Mouse (Mus musculus): ENCODE data around the gene Plcb4.
"Not testable (repeated sequence)": the region's sequence is repeated elsewhere in the genome, so short reads cannot be mapped to it uniquely, and the experiment has no call there.

The Plcb4 gene

DNA sequence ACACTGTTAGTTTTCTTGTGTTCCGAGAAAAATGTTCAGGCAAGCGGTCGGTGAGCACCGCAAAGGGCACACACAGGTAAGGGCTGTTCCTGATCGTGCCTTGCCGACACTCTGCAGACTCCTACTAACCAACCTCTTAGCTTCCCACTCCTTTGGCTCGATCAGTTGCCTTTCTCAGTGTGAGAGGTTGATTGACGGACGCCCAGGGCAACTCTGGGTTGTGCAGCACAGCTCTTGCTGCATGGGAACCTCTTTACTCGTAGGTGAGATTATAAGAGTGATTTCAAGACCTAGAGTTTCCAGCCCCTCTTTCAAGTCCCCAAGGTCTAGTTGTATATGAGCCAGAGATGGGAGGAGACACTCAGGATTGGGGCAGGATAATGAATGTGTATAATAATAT lies 230.0 kb downstream of the Plcb4 start:
- no peak for DNase-seq (ENCODE audit: low spot score in 2 of 2)

DNA sequence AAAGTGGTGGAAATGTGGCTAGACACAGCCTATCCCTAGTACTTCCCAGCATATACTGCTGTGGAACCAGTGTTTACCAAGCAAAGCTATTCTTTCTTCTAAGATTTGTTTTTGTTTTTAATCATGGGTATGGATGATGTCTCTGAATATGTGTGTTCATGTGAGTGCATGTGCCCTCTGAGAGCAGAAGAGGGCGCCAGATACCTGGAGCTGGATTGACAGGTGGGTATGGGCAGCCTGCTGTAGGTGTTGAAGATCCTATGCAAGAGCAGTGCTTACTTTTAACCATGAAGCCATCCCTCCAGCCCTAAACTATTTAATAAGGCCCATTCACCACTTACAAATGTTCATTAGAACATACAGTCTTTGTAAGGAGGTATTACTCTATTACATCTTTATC lies 231.3 kb downstream of the Plcb4 start:
- DNase-seq (ENCODE audit: low spot score in 2 of 2): no peak

DNA sequence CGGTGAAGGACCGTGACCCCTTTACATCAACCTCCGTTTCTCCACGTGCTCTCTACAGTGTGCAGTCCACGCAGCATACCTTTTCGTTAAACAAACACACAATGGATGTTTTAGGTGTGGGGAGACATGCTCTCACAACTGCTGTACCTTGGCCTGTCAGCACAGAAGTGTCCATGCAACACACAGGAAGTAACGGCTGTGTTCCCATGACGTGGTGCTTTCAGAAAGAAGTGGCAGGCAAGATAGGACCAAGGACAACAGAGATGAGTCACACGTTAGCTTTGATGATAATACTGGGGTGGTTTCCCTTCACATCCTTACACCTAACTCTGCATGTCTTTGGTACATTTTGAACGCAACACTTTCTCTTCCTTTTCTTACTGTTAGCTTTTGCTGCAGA lies 232.3 kb downstream of the Plcb4 start:
- DNase-seq (ENCODE audit: low spot score in 2 of 2): no peak

DNA sequence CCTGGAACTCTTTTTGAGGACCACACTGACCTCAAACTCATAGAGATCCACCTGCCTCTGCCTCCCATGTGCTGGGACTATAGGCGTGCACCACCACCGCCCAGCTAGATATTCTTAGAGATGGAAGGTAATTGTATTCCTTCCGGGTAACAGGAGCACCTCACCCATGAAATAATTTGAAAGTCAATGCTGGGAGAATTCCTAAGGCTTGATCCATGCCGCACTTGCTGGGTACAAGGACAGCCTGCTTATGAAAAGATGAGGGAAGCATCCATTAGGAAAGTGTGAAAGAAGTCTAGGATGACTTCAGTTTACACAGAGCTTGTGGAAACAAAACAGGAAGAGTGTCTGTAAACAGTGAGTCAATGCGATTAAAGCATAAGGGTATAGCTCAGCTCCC lies 232.9 kb downstream of the Plcb4 start:
- no peak for DNase-seq (ENCODE audit: low spot score in 2 of 2)

DNA sequence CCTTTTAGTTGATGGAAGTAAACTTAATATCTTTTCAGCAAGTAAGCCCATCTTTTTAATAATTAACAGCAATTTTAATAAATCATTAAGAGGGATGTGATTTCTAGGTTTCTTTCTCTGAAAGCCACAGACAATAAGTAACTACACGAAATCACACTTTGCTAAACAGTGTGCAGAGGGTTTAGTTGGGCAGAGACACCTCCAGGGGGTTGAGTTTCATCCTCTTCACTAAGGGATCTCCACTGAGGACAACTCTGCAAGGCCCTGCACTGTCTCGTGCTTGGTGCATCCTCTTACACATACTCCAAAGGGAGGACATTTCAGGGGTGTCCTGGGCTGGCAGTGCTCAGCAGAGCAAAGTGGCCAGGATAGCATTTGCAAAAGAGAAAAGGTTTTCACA lies 235.8 kb downstream of the Plcb4 start:
- no peak for DNase-seq (ENCODE audit: low spot score in 2 of 2)

DNA sequence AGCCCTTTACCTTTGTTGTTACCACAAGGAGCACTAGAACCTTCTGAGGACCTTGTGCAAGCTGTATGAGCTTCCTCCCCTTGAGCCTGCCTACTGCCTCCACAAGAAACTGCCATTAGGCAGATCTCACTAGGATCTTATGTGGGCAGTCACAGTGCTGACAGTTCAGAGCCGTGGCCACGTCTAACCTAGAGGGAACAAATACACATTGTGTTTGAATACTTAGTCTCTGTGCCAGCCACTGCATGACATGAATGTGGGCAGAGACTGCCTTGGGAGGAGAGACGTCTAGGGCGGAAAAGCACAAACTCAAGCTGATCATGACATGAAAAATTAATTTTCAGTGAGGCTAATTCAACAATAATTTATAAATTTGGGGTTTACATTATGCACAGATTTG lies 239.2 kb downstream of the Plcb4 start:
- DNase-seq (ENCODE audit: low spot score in 2 of 2): no peak

DNA sequence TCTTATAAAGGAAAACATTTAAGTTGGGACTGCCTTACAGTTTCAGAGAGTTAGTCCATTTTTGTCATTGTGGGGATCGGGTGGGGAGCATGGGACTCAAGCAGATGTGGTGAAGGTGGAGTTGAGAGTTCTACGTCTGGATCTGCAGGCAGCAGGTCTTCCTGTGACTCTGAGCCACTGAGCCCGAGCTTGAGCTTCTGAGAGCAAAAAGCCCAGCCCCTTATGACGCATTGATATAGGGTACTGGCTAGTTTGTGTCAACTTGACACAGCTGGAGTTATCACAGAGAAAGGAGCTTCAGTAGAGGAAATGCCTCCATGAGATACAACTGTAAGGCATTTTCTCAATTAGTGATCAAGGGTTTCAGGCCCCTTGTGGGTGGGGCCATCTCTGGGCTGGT lies 241.1 kb downstream of the Plcb4 start:
- DNase-seq (ENCODE audit: low spot score in 2 of 2): not testable (repeated sequence)

DNA sequence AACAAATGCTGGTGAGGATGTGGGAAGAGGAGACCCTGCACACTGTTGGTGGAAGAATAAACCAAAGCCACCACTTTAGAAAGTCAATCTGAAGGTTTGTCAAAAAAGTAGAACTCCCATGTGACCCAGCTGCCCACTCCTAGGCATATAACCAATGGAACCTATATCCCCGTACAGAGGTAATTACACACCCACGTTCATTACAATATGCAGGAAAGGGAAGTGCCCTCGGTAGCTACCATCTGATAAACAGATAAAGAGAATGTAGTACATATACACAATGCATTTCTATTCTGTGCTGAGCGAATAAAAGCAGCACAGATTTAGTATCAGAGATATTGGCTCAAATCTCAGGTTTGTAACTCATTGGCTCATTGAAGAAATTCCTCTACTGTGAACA lies 242.2 kb downstream of the Plcb4 start:
- no peak for DNase-seq (ENCODE audit: low spot score in 2 of 2)

DNA sequence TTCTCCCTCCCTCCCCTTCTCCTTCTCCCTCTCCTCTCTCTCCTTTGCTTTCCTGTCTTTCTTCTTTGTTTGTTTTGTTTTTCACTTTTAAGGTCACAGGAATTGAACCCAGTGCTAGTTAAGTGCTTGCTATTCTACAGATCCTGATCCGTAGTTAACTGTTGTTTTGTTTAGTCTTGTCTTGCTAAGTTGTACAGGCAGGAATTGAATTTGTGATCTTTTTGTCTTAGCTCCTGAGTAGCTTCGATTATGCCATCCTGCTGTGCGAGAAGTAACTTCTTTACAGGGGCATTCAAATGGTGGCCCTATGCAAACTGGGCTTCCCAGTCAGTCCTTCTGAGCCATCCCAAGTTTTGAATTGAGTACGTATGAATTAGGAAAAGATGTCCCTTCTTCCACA lies 245.5 kb downstream of the Plcb4 start:
- DNase-seq (ENCODE audit: low spot score in 2 of 2): no peak

DNA sequence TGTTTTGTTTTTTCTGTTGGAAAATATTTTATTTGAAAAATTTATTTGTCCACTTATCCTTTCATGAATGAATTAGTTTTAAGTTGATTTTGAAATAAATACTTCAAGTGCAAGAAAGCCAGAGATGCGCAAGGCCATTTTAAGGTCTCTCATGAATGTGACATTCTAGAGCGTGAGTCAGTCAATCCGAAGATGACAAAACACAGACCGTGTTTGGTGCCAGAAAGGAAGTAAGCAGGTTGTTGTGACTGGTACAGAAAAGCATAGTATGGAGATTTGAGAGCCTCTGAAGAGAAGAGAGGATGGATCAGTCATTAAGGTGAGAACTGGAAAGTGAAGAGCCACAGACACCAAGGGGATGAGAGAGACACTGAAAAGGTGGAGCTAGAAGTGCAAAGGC lies 246.0 kb downstream of the Plcb4 start:
- DNase-seq (ENCODE audit: low spot score in 2 of 2): no peak

DNA sequence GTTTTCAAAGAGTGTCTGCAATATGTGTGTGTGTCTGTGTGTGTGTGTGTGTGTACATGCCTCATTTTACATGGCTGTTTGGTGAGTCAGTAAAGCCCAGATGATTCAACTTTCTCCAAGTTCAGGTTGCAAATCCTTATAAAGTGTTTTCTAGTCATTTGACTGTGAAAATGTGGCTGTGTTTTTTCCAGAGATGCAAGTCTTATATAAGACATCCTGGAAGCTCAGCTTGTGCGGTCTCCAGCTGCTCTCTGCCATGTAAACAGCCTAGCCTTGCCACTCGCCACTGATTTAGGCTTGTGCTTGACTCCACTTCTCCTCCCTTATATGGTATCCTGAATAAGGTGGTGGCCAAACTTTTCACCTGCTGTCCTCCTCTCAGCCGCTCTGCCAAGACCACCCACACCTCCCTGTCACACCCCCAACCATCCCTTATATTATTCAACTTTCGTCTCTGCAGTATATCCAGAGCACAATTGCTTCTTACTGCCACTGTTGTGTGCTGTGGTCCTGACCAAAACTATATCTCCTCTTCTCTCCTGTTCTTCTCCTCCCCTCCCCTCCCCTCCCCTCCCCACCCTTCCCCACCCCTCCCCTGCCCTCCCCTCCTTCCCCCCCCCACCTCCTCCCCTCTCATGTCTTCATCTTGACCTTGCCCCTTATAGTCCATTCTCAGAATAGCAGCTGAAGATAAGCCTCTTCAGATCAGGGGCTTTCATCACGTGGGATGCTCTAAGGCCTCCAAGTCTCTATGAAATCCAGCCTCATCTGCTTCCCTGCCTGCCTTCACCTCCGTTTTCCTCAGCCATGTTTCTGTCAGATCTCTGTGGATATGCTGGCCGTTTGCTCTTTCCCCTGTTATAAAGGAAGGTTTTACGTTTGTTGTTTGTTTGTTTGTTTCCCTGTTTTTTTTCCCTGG lies 255.8 kb downstream of the Plcb4 start:
- peak in 1 of 2 experiments; percentile 16 for DNase-seq (ENCODE audit: low spot score in 2 of 2)

DNA sequence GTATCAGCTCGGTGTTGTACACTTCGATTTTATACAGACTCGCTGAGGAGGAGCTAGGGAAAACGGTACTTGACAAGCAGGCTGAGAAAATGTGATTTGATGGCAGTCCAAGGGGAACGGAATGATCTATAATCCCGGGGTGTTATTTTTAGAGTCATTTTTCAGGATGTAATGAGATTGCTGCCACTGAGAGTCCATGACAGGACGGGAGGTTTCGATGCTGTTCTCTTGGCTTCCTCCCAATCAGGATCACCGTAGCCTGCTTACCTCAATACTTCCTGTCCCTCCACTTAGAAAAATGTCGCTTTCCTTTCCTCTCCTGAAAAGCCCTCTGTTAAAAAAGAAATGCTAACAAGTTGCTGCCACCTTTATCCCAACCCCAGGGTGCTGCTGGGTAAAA lies 257.1 kb downstream of the Plcb4 start:
- DNase-seq (ENCODE audit: low spot score in 2 of 2): peak; percentile 30 to 49

DNA sequence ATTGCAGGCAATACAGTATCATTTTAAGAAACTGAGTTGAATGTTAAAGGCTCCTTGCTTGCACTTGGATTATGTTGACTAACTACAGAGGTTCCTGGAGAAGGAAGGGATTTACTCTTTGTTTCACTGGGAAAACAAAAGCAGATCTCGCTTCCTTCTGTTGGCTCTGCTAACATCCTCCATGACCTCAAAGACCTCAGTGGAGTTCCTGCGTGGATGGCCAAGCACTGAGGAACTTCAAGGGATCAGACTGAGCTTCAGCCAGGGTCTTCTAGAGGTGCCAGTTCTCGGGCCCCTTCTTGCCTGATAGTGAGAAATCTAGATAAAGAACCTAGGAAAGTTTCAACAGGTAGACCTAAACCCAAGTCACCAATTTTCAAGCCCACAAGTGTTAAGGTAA lies 258.2 kb downstream of the Plcb4 start:
- peak; percentile 15 to 41 for DNase-seq (ENCODE audit: low spot score in 2 of 2)

DNA sequence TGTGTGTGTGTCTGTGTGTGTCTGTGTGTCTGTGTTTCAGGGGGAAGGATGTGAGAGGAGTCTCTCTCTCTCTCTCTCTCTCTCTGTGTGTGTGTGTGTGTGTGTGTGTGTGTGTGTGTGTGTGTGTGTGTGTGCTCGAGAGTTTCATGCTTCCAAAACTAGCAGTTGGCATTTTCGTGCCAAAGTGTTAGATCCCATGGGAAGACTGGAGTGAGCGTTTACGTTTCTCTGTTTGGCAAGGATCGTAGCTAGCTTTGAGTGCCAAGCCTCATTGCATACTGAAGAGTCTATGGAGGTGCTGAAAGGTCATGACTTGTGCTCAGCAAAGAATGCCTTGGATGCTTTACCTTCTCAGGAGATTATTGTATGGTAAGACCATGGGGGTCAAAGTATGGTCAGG lies 259.3 kb downstream of the Plcb4 start:
- no peak for DNase-seq (ENCODE audit: low spot score in 2 of 2)

DNA sequence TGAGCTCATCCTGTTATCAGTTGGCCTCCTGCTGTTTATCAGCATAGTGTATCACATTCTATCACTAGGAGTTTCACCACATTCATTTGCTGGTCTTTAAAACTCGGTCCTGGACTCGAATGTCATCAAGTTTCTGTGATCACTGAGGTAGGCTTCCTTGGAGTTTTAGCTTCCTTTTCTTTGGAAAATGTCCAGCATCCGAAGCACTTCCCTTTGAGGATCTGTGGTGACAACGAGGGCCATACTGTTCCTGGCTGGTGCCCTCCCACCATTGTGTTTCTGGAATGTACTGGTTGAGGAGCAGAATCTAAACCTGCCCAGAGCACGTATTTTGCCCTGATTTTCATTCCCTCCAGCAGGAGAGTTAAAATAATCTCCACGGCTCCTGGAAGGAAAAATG lies 260.8 kb downstream of the Plcb4 start:
- DNase-seq (ENCODE audit: low spot score in 2 of 2): peak in 1 of 2 experiments; percentile 29

DNA sequence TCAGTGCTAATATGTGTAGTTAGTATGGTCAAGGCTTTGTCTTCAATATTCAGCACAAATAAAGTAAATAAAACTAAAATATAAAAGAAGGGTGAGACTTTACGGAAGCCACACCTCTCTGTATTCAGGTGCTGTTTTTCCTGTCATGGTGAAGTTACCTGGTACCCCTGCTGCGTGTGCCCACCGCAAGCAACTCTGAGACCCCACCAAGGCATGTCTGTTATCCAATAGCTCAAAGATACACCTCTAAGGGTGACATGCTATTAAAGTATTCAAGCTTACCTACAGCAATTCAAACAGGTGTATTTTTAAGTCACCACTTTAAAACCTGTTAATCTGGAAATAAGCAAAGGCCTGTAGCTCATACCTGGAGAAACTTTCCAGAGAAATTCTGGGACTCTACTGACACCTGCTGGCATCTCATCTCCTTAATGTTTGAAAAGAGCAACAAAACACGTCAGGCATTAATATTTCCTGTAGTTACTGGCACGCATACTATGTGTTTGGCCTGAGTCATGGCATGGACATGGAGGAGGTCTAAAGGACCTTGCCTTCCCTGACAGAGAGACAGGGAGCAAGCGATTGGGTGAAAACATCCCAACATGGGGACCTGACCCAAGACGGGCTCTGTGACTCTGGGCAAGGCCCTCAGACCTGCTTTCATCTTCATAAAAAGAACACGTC lies 268.0 kb downstream of the Plcb4 start:
- peak; percentile 58 to 79 for DNase-seq (ENCODE audit: low spot score in 2 of 2)

DNA sequence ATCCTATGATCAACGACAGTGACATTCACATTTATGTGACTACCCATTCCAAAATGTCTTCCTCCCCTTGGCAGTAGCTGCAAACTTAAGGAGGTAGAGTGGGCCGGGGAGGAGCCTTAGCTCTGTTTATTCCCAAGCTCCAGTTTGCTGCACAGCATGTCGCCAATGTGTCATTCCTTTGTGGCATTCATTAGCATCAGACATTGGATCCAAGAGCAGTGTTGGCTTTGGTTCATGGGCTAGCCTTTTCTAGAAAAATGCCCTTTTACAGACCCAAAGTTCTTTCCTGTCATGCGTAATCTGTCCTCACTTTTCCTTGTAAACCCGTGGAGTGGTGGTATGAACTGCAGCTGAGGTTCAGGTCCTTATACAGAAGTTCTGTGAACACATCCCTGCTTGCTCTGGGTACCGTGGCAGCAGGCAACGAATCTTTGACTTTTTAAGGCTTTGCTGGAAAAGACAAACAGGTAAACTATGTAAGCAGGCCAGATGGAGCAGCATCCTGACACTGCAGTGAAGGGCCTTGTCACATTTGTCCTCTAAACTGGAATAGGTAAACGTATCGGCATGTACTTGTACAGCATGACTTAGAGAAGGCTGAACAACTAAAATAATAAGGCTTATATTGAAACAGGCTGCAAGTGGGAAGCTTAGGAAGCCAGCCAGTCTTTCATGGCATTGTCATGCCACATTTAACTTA lies 270.4 kb downstream of the Plcb4 start:
- DNase-seq (ENCODE audit: low spot score in 2 of 2): no peak

DNA sequence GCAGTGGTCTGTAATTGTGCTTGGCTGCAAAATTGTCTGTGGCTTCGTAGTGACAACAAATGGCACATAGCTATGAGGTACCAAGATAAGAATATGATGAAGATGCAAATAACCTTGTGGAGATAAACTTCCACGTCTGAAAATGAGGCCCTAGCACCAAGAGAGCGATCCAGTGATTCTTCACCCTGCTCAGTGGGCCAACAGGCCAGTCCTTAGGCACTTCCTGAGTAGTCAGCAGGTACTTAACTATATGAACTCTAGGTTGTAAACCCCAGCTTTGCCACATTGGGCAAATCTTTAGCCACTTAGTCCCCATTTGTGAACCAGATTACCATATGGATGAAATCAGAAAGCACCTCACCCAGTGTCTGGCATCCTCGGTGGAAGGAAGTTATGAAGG lies 271.9 kb downstream of the Plcb4 start:
- no peak for DNase-seq (ENCODE audit: low spot score in 2 of 2)

DNA sequence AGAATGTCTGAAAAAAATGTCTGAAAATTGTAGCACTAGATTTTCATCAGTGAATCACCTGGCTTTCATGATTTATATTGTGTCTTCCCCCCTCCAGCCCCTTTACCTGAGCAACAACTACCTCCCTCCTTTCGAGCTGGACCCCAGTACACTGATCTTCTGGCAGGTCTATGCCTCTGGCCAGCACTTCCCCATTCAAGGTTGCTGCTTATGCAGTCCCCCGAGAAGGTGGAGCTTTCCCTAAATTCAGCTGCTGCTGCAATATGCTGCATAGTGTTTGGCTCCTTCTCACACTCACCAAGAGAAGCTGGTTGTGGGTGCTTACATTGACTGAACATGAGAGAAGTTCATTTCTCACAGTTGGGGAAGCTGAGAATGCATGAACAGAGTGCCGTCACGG lies 273.8 kb downstream of the Plcb4 start:
- DNase-seq (ENCODE audit: low spot score in 2 of 2): no peak

DNA sequence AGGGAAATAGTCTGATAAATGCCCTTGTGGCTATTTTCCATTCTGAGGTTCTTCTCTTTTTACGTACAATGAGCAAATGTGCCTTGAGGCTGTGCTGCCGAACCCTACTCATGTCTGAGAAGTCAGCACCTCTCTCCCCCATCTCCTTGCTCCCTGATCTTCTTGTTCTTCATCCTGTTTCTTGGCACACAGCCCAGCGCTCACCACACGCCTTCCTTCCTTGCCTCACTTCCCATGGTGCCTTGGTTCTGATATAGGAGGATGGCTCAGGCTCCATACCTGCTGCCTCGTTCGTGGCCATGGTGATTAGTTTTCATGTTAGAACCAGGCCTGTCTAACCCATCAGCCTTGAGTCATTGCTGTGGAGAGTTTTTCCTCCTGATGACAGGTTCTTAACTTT lies 277.6 kb downstream of the Plcb4 start:
- no peak for DNase-seq (ENCODE audit: low spot score in 2 of 2)

DNA sequence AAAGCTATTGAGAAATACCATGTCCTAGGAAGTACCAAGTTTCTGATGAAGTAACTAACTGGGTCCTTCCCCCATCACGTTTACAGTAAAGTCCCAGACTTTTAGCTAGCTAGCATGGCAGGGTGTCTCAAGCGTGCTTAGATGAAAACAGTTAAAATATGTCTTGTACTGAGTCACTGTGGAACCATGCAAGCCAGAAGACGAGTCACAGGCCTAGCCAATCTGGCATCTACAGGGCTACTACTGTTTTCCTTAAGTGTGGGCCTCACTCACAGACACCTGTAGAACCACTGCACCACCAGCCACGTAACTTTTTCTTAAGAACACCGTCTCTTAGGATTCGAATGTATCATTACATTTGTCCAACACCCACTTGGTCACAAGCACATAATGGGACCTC lies 278.8 kb downstream of the Plcb4 start:
- no peak for DNase-seq (ENCODE audit: low spot score in 2 of 2)

DNA sequence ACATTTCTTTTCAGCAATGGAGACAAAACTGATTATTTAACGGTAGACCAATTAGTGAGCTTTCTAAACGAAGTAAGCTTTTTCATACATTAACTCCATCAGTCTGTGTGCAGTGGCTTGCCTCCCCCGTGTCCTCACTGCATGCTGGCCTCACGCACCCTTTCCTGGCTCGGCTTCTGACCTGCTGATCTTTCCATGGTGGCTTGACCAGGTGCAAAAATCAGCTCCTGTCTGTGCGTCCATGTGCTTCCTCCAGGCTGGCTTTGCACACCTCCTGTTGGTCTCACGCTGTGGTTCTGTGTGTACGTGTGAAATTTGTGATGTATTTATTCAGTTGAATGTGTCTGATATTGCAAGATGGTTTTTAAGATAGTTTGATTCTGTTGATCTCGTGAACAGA lies 281.1 kb downstream of the Plcb4 start:
- no peak for DNase-seq (ENCODE audit: low spot score in 2 of 2)

DNA sequence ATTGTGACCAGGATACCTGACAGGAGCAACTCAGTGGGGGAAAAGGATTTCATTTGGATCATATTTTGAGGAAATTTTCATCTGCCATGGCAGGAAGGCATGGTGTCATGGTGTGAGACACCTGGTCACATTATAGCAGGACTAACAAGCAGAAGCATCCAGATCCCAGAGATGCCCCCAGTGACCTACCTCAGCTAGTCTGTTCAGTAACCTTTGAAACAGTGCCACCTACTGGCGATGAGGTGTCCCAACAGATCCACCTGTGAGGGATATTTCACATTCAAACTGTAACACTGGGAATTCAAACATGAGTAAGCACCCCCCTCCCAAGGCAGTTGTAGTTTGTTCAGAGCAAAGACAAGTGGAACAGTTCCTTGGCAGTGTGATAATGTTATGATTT lies 289.0 kb downstream of the Plcb4 start:
- no peak for DNase-seq (ENCODE audit: low spot score in 2 of 2)

All from heart, adult 9 months (tissue).